Mouse (Mus musculus) lung, embryonic 15.5 days (tissue): ENCODE measurements around the gene Tesk1. TPM values are rescaled to one million over a fixed set of nuclear protein-coding genes. Genes with fewer than 3 reads are reported as not detected.
A peak's percentile ranks its signal among the peaks of the same experiment; 100 is the strongest.

Source experiments
- ATAC-seq: fragments of 200-750 bp; cut with Nextera tagmentation; 2 replicates; pipeline ENCODE4 v1.8.0; 2017; ENCODE audit warnings: moderate number of reproducible peaks, borderline replicate concordance; ENCODE audit not compliant: low FRiP score, low TSS enrichment; ENCODE audit errors: extremely low read depth
- H3K27ac ChIP-seq: fragments of 300-500 bp; sonication (generic); 2 replicates; pipeline ENCODE4 v1.5.1; 2015; ENCODE audit warnings: moderate library complexity, mild to moderate bottlenecking, inconsistent platforms
- H3K27me3 ChIP-seq: fragments of 300-500 bp; sonication (generic); 2 replicates; pipeline ENCODE4 v1.6.1; 2015; ENCODE audit warnings: inconsistent platforms
- H3K36me3 ChIP-seq: fragments of 300-500 bp; sonication (generic); 2 replicates; pipeline ENCODE4 v1.6.1; 2015; ENCODE audit warnings: inconsistent platforms
- H3K4me1 ChIP-seq: fragments of 300-500 bp; sonication (generic); 2 replicates; pipeline ENCODE4 v1.6.1; 2015; ENCODE audit warnings: inconsistent platforms
- H3K4me2 ChIP-seq: fragments of 300-500 bp; sonication (generic); 2 replicates; pipeline ENCODE4 v1.6.1; 2015; ENCODE audit warnings: inconsistent platforms, mild to moderate bottlenecking, moderate library complexity
- H3K4me3 ChIP-seq: fragments of 300-500 bp; sonication (generic); 2 replicates; pipeline ENCODE4 v1.5.1; 2015; ENCODE audit warnings: mild to moderate bottlenecking, inconsistent platforms
- H3K9ac ChIP-seq: fragments of 300-500 bp; sonication (generic); 2 replicates; pipeline ENCODE4 v1.6.1; 2015; ENCODE audit warnings: inconsistent platforms
- H3K9me3 ChIP-seq: fragments of 300-500 bp; sonication (generic); 2 replicates; pipeline ENCODE4 v1.6.1; 2016; ENCODE audit warnings: inconsistent platforms
- WGBS: fragments of 180-500 bp; shearing (Covaris S2); methylation state at CpG from one replicate; pipeline ENCODE4 v1.1.7; 2015; 5-methylcytosine and 5-hydroxymethylcytosine counted together
- polyA plus RNA-seq: library from polyadenylated mRNA; unstranded; fragments of >200 nt; fragmentation: Nextera tagmentation; extraction: Ambion mirVana; gene quantifications from 2 replicates; pipeline ENCODE4 v1.2.1, GENCODE M21; 2015

Gene Tesk1
- polyA plus RNA-seq, 1 experiment from 2014 or later, result 8.5 TPM

GRCm38 (mm10) chr4:43465935-43466334, 24.2 kb downstream of the Tesk1 start:
- Histone ChIP-seq H3K9ac (no peak overlapping the region), H3K9me3 (no peaks in the 10 kb centered on the region), H3K36me3 (no peaks in the 10 kb centered on the region), H3K27ac (no peak overlapping the region), H3K4me2 (no peak overlapping the region), H3K27me3 (no peaks in the 10 kb centered on the region), H3K4me3 (no peak overlapping the region), H3K4me1 (no peaks in the 10 kb centered on the region)
- WGBS, result 84% methylated on average over 6 of the region's 6 CpGs
- no peak; the same call in 1 of the 2 replicates for ATAC-seq

- Histone ChIP-seq H3K4me2 (no peak overlapping the region), H3K27me3 (no peaks in the 10 kb centered on the region), H3K9me3 (no peaks in the 10 kb centered on the region), H3K27ac (no peak overlapping the region), H3K36me3 (no peaks in the 10 kb centered on the region), H3K4me1 (no peaks in the 10 kb centered on the region), H3K9ac (no peak overlapping the region), H3K4me3 (no peak overlapping the region)
- WGBS, result 82% methylated on average over 7 of the region's 7 CpGs
- no peak for ATAC-seq
These were observed 25.1 kb downstream of the Tesk1 start for GRCm38 (mm10) chr4:43466872-43467271.

- no peaks in the 10 kb centered on the region for H3K27me3 ChIP-seq
- H3K4me3 ChIP-seq, result no peak overlapping the region
- ATAC-seq, result no peak
- no peaks in the 10 kb centered on the region for H3K9me3 ChIP-seq
- H3K36me3 ChIP-seq, result no peaks in the 10 kb centered on the region
- H3K27ac ChIP-seq, result no peak overlapping the region
- H3K9ac ChIP-seq, result no peak overlapping the region
- WGBS, result 88% methylated on average over 10 of the region's 10 CpGs
- no peaks in the 10 kb centered on the region for H3K4me1 ChIP-seq
- H3K4me2 ChIP-seq, result no peak overlapping the region
These were observed 28.6 kb downstream of the Tesk1 start for GRCm38 (mm10) chr4:43470301-43470700.

- Histone ChIP-seq H3K4me3 (no peak overlapping the region), H3K27ac (no peak overlapping the region), H3K9ac (no peak overlapping the region), H3K4me2 (no peak overlapping the region), H3K4me1 (0 out of 2 replicates have a peak, but pooled peaks cover 3% of the 10 kb centered on the region), H3K36me3 (no peaks in the 10 kb centered on the region), H3K27me3 (no peaks in the 10 kb centered on the region), H3K9me3 (no peaks in the 10 kb centered on the region)
- no peak for ATAC-seq
- WGBS, result 64% methylated on average over 1 of the region's 1 CpGs
These were observed 31.9 kb downstream of the Tesk1 start for GRCm38 (mm10) chr4:43473636-43474035.

- no peak for ATAC-seq
- Histone ChIP-seq H3K27ac (no peak overlapping the region), H3K9ac (no peak overlapping the region), H3K4me2 (no peak overlapping the region), H3K27me3 (no peaks in the 10 kb centered on the region), H3K9me3 (no peaks in the 10 kb centered on the region), H3K4me3 (no peak overlapping the region), H3K36me3 (no peaks in the 10 kb centered on the region), H3K4me1 (0 out of 2 replicates have a peak, but pooled peaks cover 3% of the 10 kb centered on the region)
- 89% methylated on average over 6 of the region's 6 CpGs for WGBS
These were observed 34.9 kb downstream of the Tesk1 start for GRCm38 (mm10) chr4:43476604-43477003.

- 0 out of 2 replicates have a peak, but pooled peaks cover 3% of the 10 kb centered on the region for H3K4me1 ChIP-seq
- peak overlapping the region; percentile 57; the same call in 1 of the 2 replicates for H3K27ac ChIP-seq
- no peaks in the 10 kb centered on the region for H3K9me3 ChIP-seq
- H3K36me3 ChIP-seq, result no peaks in the 10 kb centered on the region
- peak overlapping the region; percentile 58 for H3K4me2 ChIP-seq
- peak; percentile 93 for ATAC-seq
- WGBS, result 14% methylated on average over 11 of the region's 11 CpGs
- H3K27me3 ChIP-seq, result no peaks in the 10 kb centered on the region
- peak overlapping the region; percentile 36 for H3K4me3 ChIP-seq
- peak overlapping the region; percentile 41; the same call in 1 of the 2 replicates for H3K9ac ChIP-seq
These were observed 36.3 kb downstream of the Tesk1 start for GRCm38 (mm10) chr4:43477857-43478533.

GRCm38 (mm10) chr4:43478534-43478858, 36.8 kb downstream of the Tesk1 start:
- Histone ChIP-seq H3K4me3 (peak overlapping the region; percentile 36), H3K9ac (peak overlapping the region; percentile 41; the same call in 1 of the 2 replicates), H3K27ac (peak overlapping the region; percentile 57; the same call in 1 of the 2 replicates), H3K4me1 (0 out of 2 replicates have a peak, but pooled peaks cover 3% of the 10 kb centered on the region), H3K27me3 (no peaks in the 10 kb centered on the region), H3K36me3 (no peaks in the 10 kb centered on the region), H3K4me2 (peak overlapping the region; percentile 58), H3K9me3 (no peaks in the 10 kb centered on the region)
- 38% methylated on average over 8 of the region's 8 CpGs for WGBS
- ATAC-seq, result no peak

- WGBS, result 43% methylated on average over 24 of the region's 24 CpGs
- no peak overlapping the region for H3K4me3 ChIP-seq
These were observed 37.4 kb downstream of the Tesk1 start for GRCm38 (mm10) chr4:43478906-43479832.

GRCm38 (mm10) chr4:43480985-43481384, 39.2 kb downstream of the Tesk1 start:
- Histone ChIP-seq H3K9me3 (no peaks in the 10 kb centered on the region), H3K4me1 (0 out of 2 replicates have a peak, but pooled peaks cover 3% of the 10 kb centered on the region), H3K4me2 (no peak overlapping the region), H3K4me3 (no peak overlapping the region), H3K36me3 (no peaks in the 10 kb centered on the region), H3K27me3 (no peaks in the 10 kb centered on the region), H3K9ac (no peak overlapping the region), H3K27ac (no peak overlapping the region)
- 77% methylated on average over 5 of the region's 5 CpGs for WGBS
- no peak for ATAC-seq

More at GRCm38 (mm10) chr4:43478906-43479832, 37.4 kb downstream of the Tesk1 start:
- Histone ChIP-seq H3K27me3 (no peaks in the 10 kb centered on the region), H3K9ac (no peak overlapping the region), H3K27ac (no peak overlapping the region), H3K36me3 (no peaks in the 10 kb centered on the region), H3K4me1 (0 out of 2 replicates have a peak, but pooled peaks cover 3% of the 10 kb centered on the region), H3K9me3 (no peaks in the 10 kb centered on the region), H3K4me2 (peak overlapping the region; percentile 44)
- no peak for ATAC-seq

- Histone ChIP-seq H3K4me3 (no peak overlapping the region), H3K36me3 (no peaks in the 10 kb centered on the region), H3K27me3 (no peaks in the 10 kb centered on the region), H3K27ac (no peak overlapping the region), H3K9me3 (no peaks in the 10 kb centered on the region), H3K4me1 (0 out of 2 replicates have a peak, but pooled peaks cover 3% of the 10 kb centered on the region), H3K9ac (no peak overlapping the region), H3K4me2 (no peak overlapping the region)
- 56% methylated on average over 7 of the region's 7 CpGs for WGBS
- no peak for ATAC-seq
These were observed 40.2 kb downstream of the Tesk1 start for GRCm38 (mm10) chr4:43481894-43482456.

GRCm38 (mm10) chr4:43482591-43482990, 40.9 kb downstream of the Tesk1 start:
- no peak overlapping the region for H3K9ac ChIP-seq
- H3K27ac ChIP-seq, result no peak overlapping the region
- H3K27me3 ChIP-seq, result no peaks in the 10 kb centered on the region
- no peak overlapping the region for H3K4me3 ChIP-seq
- no peak for ATAC-seq
- no peaks in the 10 kb centered on the region for H3K36me3 ChIP-seq
- 0 out of 2 replicates have a peak, but pooled peaks cover 3% of the 10 kb centered on the region for H3K4me1 ChIP-seq
- WGBS, result 60% methylated on average over 10 of the region's 10 CpGs
- H3K4me2 ChIP-seq, result no peak overlapping the region
- no peaks in the 10 kb centered on the region for H3K9me3 ChIP-seq
